Mouse (Mus musculus) lung, postnatal 4 days (tissue): ENCODE measurements around the gene Pfdn4.

Source experiments
- DNase-seq, 2 experiments: peaks; one replicate each; pipeline ENCODE4 v3.0.0; 2021

Pfdn4 gene

GRCm38 (mm10) chr2:170552088-170552487, 55.9 kb downstream of the Pfdn4 start:
- DNase-seq, result no peak

DNA sequence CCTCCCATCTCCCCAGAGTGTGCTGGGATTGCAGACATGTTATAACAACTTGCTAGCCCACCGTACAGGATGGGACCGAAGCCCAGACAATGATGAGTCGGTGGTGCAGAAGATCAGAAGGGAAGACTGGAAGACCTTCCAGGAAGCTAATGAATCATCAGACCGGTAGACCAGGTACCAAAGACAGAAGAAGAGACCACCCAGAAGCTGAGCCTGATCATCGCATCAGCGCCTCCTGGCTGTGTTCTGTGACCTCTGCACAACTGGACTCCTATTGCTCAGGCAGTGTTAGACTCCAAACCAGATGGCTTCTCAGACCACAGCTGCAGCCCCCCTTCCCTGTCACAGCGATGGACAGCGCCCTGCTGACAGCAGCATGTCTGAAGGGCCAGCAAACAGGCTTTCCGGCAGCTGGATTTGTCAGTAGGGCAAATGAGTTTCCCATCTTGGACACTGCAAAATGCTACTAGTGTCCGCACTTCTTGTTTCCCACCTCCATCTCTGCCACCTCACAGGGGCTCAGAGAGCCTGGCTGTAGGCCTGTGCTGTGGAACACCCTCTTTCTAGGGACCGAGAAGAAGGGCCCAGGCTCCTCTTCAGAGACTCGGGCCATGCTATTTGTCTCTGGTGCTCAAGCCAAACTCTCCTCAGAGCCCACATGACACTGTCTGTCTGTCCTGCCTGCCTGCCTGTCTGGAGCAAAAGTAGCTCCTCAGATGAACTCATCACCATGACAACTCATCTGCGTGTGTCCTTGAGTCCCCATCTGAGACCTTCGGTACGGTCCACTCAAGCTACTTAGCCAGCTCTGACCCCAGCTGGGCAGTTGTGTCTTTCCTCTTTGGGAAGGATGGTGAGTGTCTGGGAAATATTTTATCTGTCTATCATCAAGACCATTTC, 68.0 kb downstream of the Pfdn4 start:
- no peak for DNase-seq

DNA sequence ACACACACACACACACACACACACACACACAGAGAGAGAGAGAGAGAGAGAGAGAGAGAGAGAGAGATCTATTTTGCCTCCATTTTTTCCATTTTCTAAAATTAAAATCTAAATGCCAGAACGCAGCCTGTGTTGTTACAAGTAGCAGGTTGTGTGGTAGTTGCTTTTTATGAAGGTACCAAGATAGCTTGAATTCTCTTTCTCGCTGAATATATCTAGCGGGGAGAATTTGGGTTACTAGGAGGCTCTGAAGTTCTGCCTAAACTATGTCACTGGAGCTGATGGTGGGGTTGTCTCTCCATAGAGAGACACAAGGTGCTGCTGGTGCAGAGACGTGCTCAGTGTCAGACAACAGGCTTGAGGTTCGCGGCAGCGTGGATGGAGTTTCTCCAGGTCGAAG, 68.8 kb downstream of the Pfdn4 start:
- DNase-seq, result no peak
